In the genomic region with DNA sequence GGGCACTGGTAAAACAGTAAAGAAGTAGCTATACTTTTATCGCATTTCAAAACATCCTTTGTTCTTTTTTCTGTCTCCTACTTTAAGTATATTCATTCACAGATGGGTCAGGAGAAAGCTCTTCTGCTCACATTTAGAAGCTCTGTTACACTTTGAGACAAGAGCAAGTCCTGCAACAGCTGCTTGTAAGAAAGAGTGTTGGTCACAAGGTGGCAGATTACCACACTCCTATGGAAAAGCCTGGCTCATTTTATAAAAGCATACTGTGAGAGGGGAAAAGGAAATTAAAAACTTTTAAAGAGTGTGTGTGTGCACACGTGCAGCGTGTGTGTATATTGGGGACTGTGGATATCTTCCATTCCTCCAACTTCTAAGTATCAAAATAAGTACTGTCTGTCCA, we compare ENCODE assay signal across 28 mouse cellular contexts.
DNase-seq lines count a peak whose midpoint lies in the region; ATAC-seq and TF ChIP-seq lines count a peak whose summit lies in the region.
"Had no signal": no experiment of that assay in that cellular context is flagged by ENCODE, and none has a peak within 500 bp of the region (broad histone marks: within the 10 kb centered on the region; RNA-seq: fewer than 3 reads in every experiment).

No protein-coding gene starts in this region.

- ATAC-seq in heart, embryonic 16.5 days (replicated peaks; ENCODE audit: extremely low read depth, insufficient read depth, low FRiP score): peak; percentile 32; the same call in 1 of the 2 replicates
- no peak for ATAC-seq in midbrain, embryonic 14.5 days (ENCODE audit: low FRiP score, low TSS enrichment)
- ATAC-seq in midbrain, embryonic 13.5 days: no peak
- ATAC-seq: forebrain, embryonic 13.5 days; inflammation-experienced regulatory T-cells, adult 6 months; liver, embryonic 12.5 days; liver, postnatal 0 days had no signal

- TF ChIP-seq POLR2A in heart, adult 2 months (IDR thresholded peaks at IDR 0.05; ENCODE audit: insufficient read depth, low read depth, low read length): no peak

- peak; percentile 29 for TF ChIP-seq CTCF in heart, adult 2 months (IDR thresholded peaks at IDR 0.05)

- 37% methylated on average over 3 of the region's 3 CpGs for WGBS in heart, adult 2 months
- 57% methylated on average over 3 of the region's 3 CpGs for WGBS in heart, embryonic 10.5 days
- 37% methylated on average over 3 of the region's 3 CpGs for WGBS in heart, embryonic 16.5 days
- WGBS in midbrain, embryonic 14.5 days: 86% methylated on average over 3 of the region's 3 CpGs
- 82% methylated on average over 3 of the region's 3 CpGs for WGBS in midbrain, embryonic 13.5 days

- no peaks in the 10 kb centered on the region for H3K36me3 ChIP-seq in heart, adult 2 months (ENCODE audit: control insufficient read depth, insufficient read depth, low read length)
- H3K36me3 ChIP-seq in heart, embryonic 10.5 days: no peaks in the 10 kb centered on the region
- H3K36me3 ChIP-seq in heart, embryonic 16.5 days (ENCODE audit: control insufficient read depth, insufficient read depth): no peaks in the 10 kb centered on the region
- H3K36me3 ChIP-seq in midbrain, embryonic 14.5 days (ENCODE audit: control insufficient read depth, insufficient read depth, low read length): no peaks in the 10 kb centered on the region
- H3K36me3 ChIP-seq in midbrain, embryonic 13.5 days: no peaks in the 10 kb centered on the region
- H3K36me3 ChIP-seq: embryonic facial prominence, embryonic 10.5 days; embryonic facial prominence, embryonic 15.5 days; hindbrain, embryonic 13.5 days; liver, embryonic 12.5 days; midbrain, embryonic 12.5 days; neural tube, embryonic 15.5 days; stomach, embryonic 15.5 days had no signal

- H3K79me2 ChIP-seq in heart, adult 2 months (replicated peaks; ENCODE audit: control insufficient read depth, insufficient read depth, low read length): no peaks in the 10 kb centered on the region

- peak overlapping the region; percentile 18 for H3K27ac ChIP-seq in heart, adult 2 months
- no peak overlapping the region for H3K27ac ChIP-seq in heart, embryonic 10.5 days
- H3K27ac ChIP-seq in heart, embryonic 16.5 days (ENCODE audit: low read length): peak overlapping the region; percentile 69
- H3K27ac ChIP-seq in midbrain, embryonic 14.5 days (replicated peaks; ENCODE audit: low read depth, low read length): no peak overlapping the region
- H3K27ac ChIP-seq in midbrain, embryonic 13.5 days: no peak overlapping the region
- H3K27ac ChIP-seq: embryonic facial prominence, embryonic 10.5 days; embryonic facial prominence, embryonic 15.5 days; forebrain, embryonic 13.5 days; hindbrain, embryonic 13.5 days; liver, embryonic 12.5 days; midbrain, embryonic 12.5 days; neural tube, embryonic 15.5 days; stomach, embryonic 15.5 days had no signal

- DNase-seq in heart, adult 2 months: no peak
- DNase-seq in heart, embryonic 10.5 days (ENCODE audit: low spot score): no peak
- no peak for DNase-seq in heart, postnatal 36 days
- peak; percentile 8 for DNase-seq in midbrain, embryonic 14.5 days
- DNase-seq in spleen, adult 12 weeks (ENCODE audit: low spot score): no peak
- DNase-seq: adrenal gland, postnatal 25 days; cerebellum, adult 8-10 months; cerebellum, postnatal 25 days; kidney, adult 11 months; kidney, postnatal 14 days; layer of hippocampus, adult 9-11 months; left cerebral cortex, postnatal 4 days; liver, postnatal 0 days; lung, postnatal 36 days; retina, postnatal 1 day; right cerebral cortex, postnatal 14 days; thymus, postnatal 14 days had no signal

- no peaks in the 10 kb centered on the region for H3K9me3 ChIP-seq in heart, embryonic 10.5 days
- no peaks in the 10 kb centered on the region for H3K9me3 ChIP-seq in heart, embryonic 16.5 days (replicated peaks; ENCODE audit: control insufficient read depth, low read length)
- H3K9me3 ChIP-seq in midbrain, embryonic 14.5 days (ENCODE audit: control insufficient read depth, low read length): no peaks in the 10 kb centered on the region
- H3K9me3 ChIP-seq in midbrain, embryonic 13.5 days: no peaks in the 10 kb centered on the region
- H3K9me3 ChIP-seq: embryonic facial prominence, embryonic 10.5 days; embryonic facial prominence, embryonic 15.5 days; forebrain, embryonic 13.5 days; hindbrain, embryonic 13.5 days; liver, embryonic 12.5 days; midbrain, embryonic 12.5 days; neural tube, embryonic 15.5 days; stomach, embryonic 15.5 days had no signal

- peak overlapping the region; percentile 13; the same call in 1 of the 2 replicates for H3K4me2 ChIP-seq in heart, embryonic 16.5 days (ENCODE audit: low read depth, low read length)
- H3K4me2 ChIP-seq in midbrain, embryonic 14.5 days (ENCODE audit: low read length): no peak overlapping the region
- H3K4me2 ChIP-seq in midbrain, embryonic 13.5 days (replicated peaks): no peak overlapping the region
- H3K4me2 ChIP-seq: embryonic facial prominence, embryonic 15.5 days; forebrain, embryonic 13.5 days; hindbrain, embryonic 13.5 days; liver, embryonic 12.5 days; midbrain, embryonic 12.5 days; neural tube, embryonic 15.5 days; stomach, embryonic 15.5 days had no signal

- no peaks in the 10 kb centered on the region for H3K27me3 ChIP-seq in heart, adult 2 months (ENCODE audit: control insufficient read depth, insufficient read depth, low read length)
- H3K27me3 ChIP-seq in heart, embryonic 10.5 days (ENCODE audit: insufficient read depth, poor library complexity, severe bottlenecking): no peaks in the 10 kb centered on the region
- H3K27me3 ChIP-seq in heart, embryonic 16.5 days (ENCODE audit: control insufficient read depth, insufficient read depth, low read length): no peaks in the 10 kb centered on the region
- H3K27me3 ChIP-seq in midbrain, embryonic 14.5 days (ENCODE audit: control insufficient read depth, insufficient read depth, low read length): no peaks in the 10 kb centered on the region
- no peaks in the 10 kb centered on the region for H3K27me3 ChIP-seq in midbrain, embryonic 13.5 days
- H3K27me3 ChIP-seq: embryonic facial prominence, embryonic 15.5 days; forebrain, embryonic 13.5 days; hindbrain, embryonic 13.5 days; liver, embryonic 12.5 days; midbrain, embryonic 12.5 days; neural tube, embryonic 15.5 days; stomach, embryonic 15.5 days had no signal

- H3K4me3 ChIP-seq in heart, adult 2 months: no peak overlapping the region
- no peak overlapping the region for H3K4me3 ChIP-seq in heart, embryonic 10.5 days
- H3K4me3 ChIP-seq in heart, embryonic 16.5 days (ENCODE audit: low read length): no peak overlapping the region
- no peak overlapping the region for H3K4me3 ChIP-seq in midbrain, embryonic 14.5 days (replicated peaks; ENCODE audit: low read depth, low read length)
- no peak overlapping the region for H3K4me3 ChIP-seq in midbrain, embryonic 13.5 days (replicated peaks)
- H3K4me3 ChIP-seq: embryonic facial prominence, embryonic 10.5 days; embryonic facial prominence, embryonic 15.5 days; forebrain, embryonic 13.5 days; hindbrain, embryonic 13.5 days; liver, embryonic 12.5 days; midbrain, embryonic 12.5 days; neural tube, embryonic 15.5 days; stomach, embryonic 15.5 days had no signal

- H3K4me1 ChIP-seq in heart, adult 2 months (ENCODE audit: control insufficient read depth, insufficient read depth, low read length): no peaks in the 10 kb centered on the region
- H3K4me1 ChIP-seq in heart, embryonic 10.5 days: no peaks in the 10 kb centered on the region
- H3K4me1 ChIP-seq in heart, embryonic 16.5 days (ENCODE audit: control insufficient read depth, insufficient read depth, low read length): no peaks in the 10 kb centered on the region
- H3K4me1 ChIP-seq in midbrain, embryonic 14.5 days (ENCODE audit: control insufficient read depth, insufficient read depth, low read length): no peaks in the 10 kb centered on the region
- no peaks in the 10 kb centered on the region for H3K4me1 ChIP-seq in midbrain, embryonic 13.5 days (replicated peaks)
- H3K4me1 ChIP-seq: embryonic facial prominence, embryonic 10.5 days; embryonic facial prominence, embryonic 15.5 days; forebrain, embryonic 13.5 days; hindbrain, embryonic 13.5 days; liver, embryonic 12.5 days; midbrain, embryonic 12.5 days; neural tube, embryonic 15.5 days; stomach, embryonic 15.5 days had no signal

- intact Hi-C loops in heart, adult 2 months (cut with DNase I): loop anchor here (10.0 kb wide), 1 partner anchor 341 kb away; no protein-coding TSS in a partner anchor
- intact Hi-C loops in heart, postnatal 36 days (cut with DNase I): no loop called here

- no peak for TF ChIP-seq EP300 in heart, adult 2 months (IDR thresholded peaks at IDR 0.05; ENCODE audit: insufficient read depth, low read depth, low read length)

- H3K9ac ChIP-seq in heart, adult 2 months (ENCODE audit: low read depth, low read length): no peak overlapping the region
- H3K9ac ChIP-seq in heart, embryonic 16.5 days (ENCODE audit: low read length): no peak overlapping the region
- no peak overlapping the region for H3K9ac ChIP-seq in midbrain, embryonic 14.5 days (replicated peaks; ENCODE audit: low read length)
- H3K9ac ChIP-seq in midbrain, embryonic 13.5 days (replicated peaks): no peak overlapping the region
- H3K9ac ChIP-seq: embryonic facial prominence, embryonic 15.5 days; forebrain, embryonic 13.5 days; hindbrain, embryonic 13.5 days; liver, embryonic 12.5 days; liver, postnatal 0 days; midbrain, embryonic 12.5 days; neural tube, embryonic 15.5 days; stomach, embryonic 15.5 days had no signal

Comparison
In these comparisons a context has a peak if more than half of its experiments do, and no peak if none do; other contexts are left out.
1. H3K27ac ChIP-seq: peak in heart, adult 2 months (single experiment) and heart, embryonic 16.5 days (single experiment); none in heart, embryonic 10.5 days (single experiment), midbrain, embryonic 14.5 days (single experiment) and midbrain, embryonic 13.5 days (single experiment).